Mouse (Mus musculus) R1 (cell line): ENCODE measurements at regions not wholly inside any gene's neighbourhood (a gene's known extent, or its start where the extent isn't known, plus 50 kb on each side); places are given as distances from the start of the nearest gene placed in this dataset.

Source experiments
- DNase-seq: peaks from one replicate; pipeline ENCODE4 v3.0.0-alpha.2; 2018; ENCODE audit warnings: low read depth, low spot score

- DNase-seq: no peak
Observed at GRCm38 (mm10) chr16:24149441-24149840, 160.8 kb upstream of the Bcl6 start.

GRCm38 (mm10) chr16:24143894-24144293 lies 155.2 kb upstream of the Bcl6 start:
- DNase-seq: no peak

- no peak for DNase-seq
Observed at GRCm38 (mm10) chr16:24142915-24143541, 154.4 kb upstream of the Bcl6 start.

GRCm38 (mm10) chr16:24139109-24139508 lies 150.5 kb upstream of the Bcl6 start:
- DNase-seq: no peak

GRCm38 (mm10) chr16:24137266-24138033 lies 148.8 kb upstream of the Bcl6 start:
- no peak for DNase-seq

- DNase-seq: no peak
Observed at GRCm38 (mm10) chr16:24136483-24137148, 148.0 kb upstream of the Bcl6 start.

GRCm38 (mm10) chr16:24135841-24136240 lies 147.2 kb upstream of the Bcl6 start:
- DNase-seq: no peak

GRCm38 (mm10) chr16:24135351-24135750 lies 146.7 kb upstream of the Bcl6 start:
- DNase-seq: no peak

GRCm38 (mm10) chr16:24134486-24135050 lies 145.9 kb upstream of the Bcl6 start:
- DNase-seq: no peak

GRCm38 (mm10) chr16:24130646-24131045 lies 142.0 kb upstream of the Bcl6 start:
- DNase-seq: no peak

- no peak for DNase-seq
Observed at GRCm38 (mm10) chr16:24129701-24130100, 141.0 kb upstream of the Bcl6 start.

- no peak for DNase-seq
Observed at GRCm38 (mm10) chr16:24128566-24128965, 139.9 kb upstream of the Bcl6 start.

- no peak for DNase-seq
Observed at GRCm38 (mm10) chr16:24124766-24125165, 136.1 kb upstream of the Bcl6 start.

GRCm38 (mm10) chr16:24124083-24124482 lies 135.4 kb upstream of the Bcl6 start:
- no peak for DNase-seq

GRCm38 (mm10) chr16:24121633-24122032 lies 133.0 kb upstream of the Bcl6 start:
- no peak for DNase-seq

GRCm38 (mm10) chr16:24120836-24121235 lies 132.2 kb upstream of the Bcl6 start:
- DNase-seq: no peak

- no peak for DNase-seq
Observed at GRCm38 (mm10) chr16:24118487-24118886, 129.8 kb upstream of the Bcl6 start.

- no peak for DNase-seq
Observed at GRCm38 (mm10) chr16:24102854-24103690, 114.4 kb upstream of the Bcl6 start.

GRCm38 (mm10) chr16:24097596-24097995 lies 108.9 kb upstream of the Bcl6 start:
- DNase-seq: no peak

GRCm38 (mm10) chr16:24096076-24096475 lies 107.4 kb upstream of the Bcl6 start:
- no peak for DNase-seq

GRCm38 (mm10) chr16:24095630-24096029 lies 107.0 kb upstream of the Bcl6 start:
- no peak for DNase-seq
